Mouse (Mus musculus) lung, postnatal 0 days (tissue): ENCODE measurements around the gene Trim39.

Experiments
- CTCF ChIP-seq: IDR thresholded peaks from 2 replicates; pipeline ENCODE4 v1.5.1; 2016; ENCODE audit warnings: antibody characterized with exemption, mild to moderate bottlenecking
- EP300 ChIP-seq: IDR thresholded peaks from 2 replicates; pipeline ENCODE4 v1.6.1; 2016; ENCODE audit warnings: antibody characterized with exemption, mild to moderate bottlenecking, control low read depth

DNA sequence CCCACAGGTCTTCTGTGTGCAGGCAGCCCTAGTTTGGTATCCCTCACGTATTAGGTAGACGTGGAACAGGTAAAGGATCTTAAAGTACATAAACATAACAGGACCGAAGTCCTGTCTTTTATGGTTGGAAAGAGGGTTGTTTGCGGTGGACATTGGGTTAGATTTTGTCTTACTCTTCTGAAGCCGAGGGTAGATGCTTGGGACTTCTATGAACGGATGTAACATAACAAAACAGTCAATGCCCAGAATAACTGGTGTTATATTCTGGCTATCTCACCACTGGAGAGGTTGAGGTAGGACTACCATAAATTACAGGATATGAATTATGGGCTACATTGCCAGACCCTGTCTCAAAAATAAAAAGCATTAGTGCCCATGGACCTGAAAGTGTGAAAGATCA is 14.1 kb downstream of the Trim39 start, which contains the start of gene Rpp21:
- TF ChIP-seq EP300 (no peak), CTCF (no peak)
